Comparison of ENCODE assay signal across 10 mouse cellular contexts in genomic region chr11:32762773-32763172, GRCm38 (mm10).
A peak's percentile ranks its signal among the peaks of the same experiment; 100 is the strongest.
DNase-seq lines count a peak whose midpoint lies in the region; TF ChIP-seq lines count a peak whose summit lies in the region.
"Had no signal": no experiment of that assay in that cellular context is flagged by ENCODE, and none has a peak within 500 bp of the region (broad histone marks: within the 10 kb centered on the region; RNA-seq: fewer than 3 reads in every experiment).

No protein-coding gene starts in this region.

- no peaks in the 10 kb centered on the region for H3K27me3 ChIP-seq in kidney, adult 2 months (replicated peaks; ENCODE audit: control insufficient read depth, insufficient read depth, low read length)
- H3K27me3 ChIP-seq: limb, embryonic 13.5 days had no signal

- peak; percentile 8 for DNase-seq in kidney, adult 2 months
- DNase-seq in kidney, adult 8-10 months = no peak
- DNase-seq in 416B (ENCODE audit: low read depth) (peak; percentile 95), MN1 (ENCODE audit: low spot score) (peak; percentile 53)
- DNase-seq in gonadal fat pad, adult 2 months (ENCODE audit: low read depth) = peak; percentile 37
- no peak for DNase-seq in layer of hippocampus, postnatal 36 days
- DNase-seq in kidney, postnatal 4 days = no peak
- DNase-seq: heart, postnatal 14 days; lung, adult 18-20 months had no signal

- no peak overlapping the region for H3K4me3 ChIP-seq in kidney, adult 2 months (ENCODE audit: insufficient read depth, low read depth, low read length)
- H3K4me3 ChIP-seq: limb, embryonic 13.5 days had no signal

- H3K4me1 ChIP-seq in kidney, adult 2 months (ENCODE audit: control insufficient read depth, insufficient read depth, low read length) = no peaks in the 10 kb centered on the region

- H3K27ac ChIP-seq in kidney, adult 2 months (ENCODE audit: insufficient read depth, low read depth, low read length) = no peak overlapping the region
- H3K27ac ChIP-seq: limb, embryonic 13.5 days had no signal

- no peak for TF ChIP-seq CTCF in kidney, adult 2 months (conservative IDR thresholded peaks at IDR 0.05; ENCODE audit: insufficient read depth, insufficient read length, low read depth, low read length)

- no peak for TF ChIP-seq POLR2A in kidney, adult 2 months (IDR thresholded peaks at IDR 0.05; ENCODE audit: low read depth, low read length)

- no peaks in the 10 kb centered on the region for H3K36me3 ChIP-seq in kidney, adult 2 months (ENCODE audit: control insufficient read depth, insufficient read depth, low read length)
- H3K36me3 ChIP-seq: limb, embryonic 13.5 days had no signal

- WGBS in kidney, adult 2 months = 68% methylated on average over 3 of the region's 3 CpGs

Comparison
In these comparisons a context has a peak if more than half of its experiments do, and no peak if none do; other contexts are left out.
1. DNase-seq: peak in kidney, adult 2 months (single experiment), 416B (single experiment), MN1 (single experiment) and gonadal fat pad, adult 2 months (single experiment); none in kidney, adult 8-10 months (0 of 2), layer of hippocampus, postnatal 36 days (0 of 2) and kidney, postnatal 4 days (0 of 2).